Mouse (Mus musculus) small intestine, adult 2 months (tissue): ENCODE results near the gene Plppr2. TPM values are rescaled to one million over a fixed set of nuclear protein-coding genes. Genes with fewer than 3 reads are reported as not detected.

Experiments used
- H3K27ac ChIP-seq: fragments of 200-500 bp; 2 replicates; pipeline ENCODE4 v1.5.1; 2012; ENCODE audit warnings: low read depth, low read length, control low read depth, inconsistent platforms; ENCODE audit not compliant: insufficient read depth
- H3K27me3 ChIP-seq: fragments of 200-500 bp; 2 replicates; pipeline ENCODE4 v1.6.1; 2012; ENCODE audit warnings: mild to moderate bottlenecking, moderate library complexity, low read length, inconsistent platforms; ENCODE audit not compliant: control insufficient read depth, insufficient read depth
- H3K36me3 ChIP-seq: fragments of 200-500 bp; 2 replicates; pipeline ENCODE4 v1.6.1; 2012; ENCODE audit warnings: mild to moderate bottlenecking, low read length, control low read depth, inconsistent platforms; ENCODE audit not compliant: control insufficient read depth, insufficient read depth
- H3K4me1 ChIP-seq: fragments of 200-500 bp; 2 replicates; pipeline ENCODE4 v1.6.1; 2012; ENCODE audit warnings: low read length, inconsistent platforms, mixed read lengths; ENCODE audit not compliant: control insufficient read depth, insufficient read depth, insufficient read length
- H3K4me3 ChIP-seq: fragments of 200-500 bp; 2 replicates; pipeline ENCODE4 v1.5.1; 2012; ENCODE audit warnings: low read depth, mild to moderate bottlenecking, control low read depth, inconsistent platforms, low read length, moderate library complexity
- CTCF ChIP-seq: fragments of 200-500 bp; IDR thresholded peaks from 2 replicates; pipeline ENCODE4 v1.5.1; 2012; ENCODE audit warnings: low read depth, mild to moderate bottlenecking, control low read depth, inconsistent platforms, low read length, moderate library complexity, mixed read lengths; ENCODE audit not compliant: insufficient replicate concordance, insufficient read length; ENCODE audit errors: extremely low read depth
- POLR2A ChIP-seq: fragments of 200-500 bp; IDR thresholded peaks from 2 replicates; pipeline ENCODE4 v1.6.1; 2012; ENCODE audit warnings: low read depth, mild to moderate bottlenecking, control low read depth, inconsistent platforms, low read length, moderate library complexity
- WGBS: fragments of 180-500 bp; shearing (Covaris S2); methylation state at CpG from one replicate; pipeline ENCODE4 v1.1.7; 2018; 5-methylcytosine and 5-hydroxymethylcytosine counted together
- polyA plus RNA-seq: library from polyadenylated mRNA; depleted of rRNA; stranded (reverse); fragments of >200 nt; gene quantifications from 2 replicates; pipeline ENCODE4 v1.2.3, GENCODE M21; 2012; rRNA removed

Plppr2 gene
- polyA plus RNA-seq, 1 experiment, result 5.5 TPM

GRCm38 (mm10) chr9:21989230-21990110 is 52.6 kb downstream of the Plppr2 start, which contains the start of gene Rgl3:
Gene Rgl3, minus strand, starts transcription at chr9:21989446.
- H3K27ac ChIP-seq, result no peak within 1 kb of the TSS
- peak within 1 kb of the TSS; percentile 55 for H3K4me3 ChIP-seq
- H3K27me3 ChIP-seq, result peaks cover 34% of the 10 kb centered on the region
- H3K36me3 ChIP-seq, result no peaks in the 10 kb centered on the region
- H3K4me1 ChIP-seq, result peaks cover 12% of the 10 kb centered on the region
- 3% methylated on average over 41 of the region's 42 CpGs for WGBS
- no peak for TF ChIP-seq CTCF
- no peak for TF ChIP-seq POLR2A

GRCm38 (mm10) chr9:21992227-21992626 is 55.4 kb downstream of the Plppr2 start:
- Histone ChIP-seq H3K27me3 (peaks cover 34% of the 10 kb centered on the region), H3K36me3 (no peaks in the 10 kb centered on the region), H3K27ac (no peak overlapping the region), H3K4me1 (peaks cover 12% of the 10 kb centered on the region), H3K4me3 (no peak overlapping the region)
- WGBS, result 58% methylated on average over 4 of the region's 4 CpGs
- TF ChIP-seq POLR2A (no peak), CTCF (no peak)

- no peaks in the 10 kb centered on the region for H3K36me3 ChIP-seq
- no peak for TF ChIP-seq POLR2A
- TF ChIP-seq CTCF, result no peak
- H3K4me1 ChIP-seq, result no peaks in the 10 kb centered on the region
- no peak overlapping the region for H3K27ac ChIP-seq
- no peaks in the 10 kb centered on the region; the same call in none of the 2 replicates for H3K27me3 ChIP-seq
- WGBS, result 84% methylated on average over 3 of the region's 3 CpGs
- H3K4me3 ChIP-seq, result no peak overlapping the region
Observed at GRCm38 (mm10) chr9:21996178-21996867, 59.5 kb downstream of the Plppr2 start.

Other genes with a start within 250 kb of the Plppr2 start
- gene Ldlr, start 213.6 kb upstream of the Plppr2 start, polyA plus RNA-seq, result 37.2 and 58.9 TPM in 2 replicates
- gene Spc24, start 176.7 kb upstream of the Plppr2 start, polyA plus RNA-seq, result 11.0 and 22.6 TPM in 2 replicates
- gene Kank2, start 138.3 kb upstream of the Plppr2 start, polyA plus RNA-seq, result 23.0 and 24.8 TPM in 2 replicates
- gene Angptl8, start 101.5 kb upstream of the Plppr2 start, polyA plus RNA-seq, result 10.2 and 12.3 TPM in 2 replicates
- gene Dock6, start 84.4 kb upstream of the Plppr2 start, polyA plus RNA-seq, result 36.4 and 73.5 TPM in 2 replicates
- 48.9 and 86.7 TPM in 2 replicates for gene Rab3d, start 18.8 kb upstream of the Plppr2 start, polyA plus RNA-seq
- 0.71 and 1.2 TPM in 2 replicates for gene Ccdc159, start 9.6 kb upstream of the Plppr2 start, polyA plus RNA-seq
- 81.5 and 113 TPM in 2 replicates for gene Tmem205, start 9.5 kb upstream of the Plppr2 start, polyA plus RNA-seq
- gene Swsap1, start 18.7 kb downstream of the Plppr2 start, polyA plus RNA-seq, result 4.7 and 7.1 TPM in 2 replicates
- 0.95 and 2.4 TPM in 2 replicates for gene Epor, start 26.5 kb downstream of the Plppr2 start, polyA plus RNA-seq
- gene Rgl3, start 52.4 kb downstream of the Plppr2 start, polyA plus RNA-seq, result 3.4 and 3.8 TPM in 2 replicates
- 0.05 TPM in 1 of 2 replicates, not detected in the other for gene Ccdc151, start 65.6 kb downstream of the Plppr2 start, polyA plus RNA-seq
- gene Prkcsh, start 65.8 kb downstream of the Plppr2 start, polyA plus RNA-seq, result 82.7 and 169 TPM in 2 replicates
- 0.20 and 0.34 TPM in 2 replicates for gene Elavl3, start 115.0 kb downstream of the Plppr2 start, polyA plus RNA-seq
- not detected in 2 replicates for gene Gm49318, start 134.2 kb downstream of the Plppr2 start, polyA plus RNA-seq
- gene Zfp653, start 134.3 kb downstream of the Plppr2 start, polyA plus RNA-seq, result 6.6 and 13.2 TPM in 2 replicates
- 26.8 and 35.7 TPM in 2 replicates for gene Ecsit, start 148.4 kb downstream of the Plppr2 start, polyA plus RNA-seq
- 166 and 227 TPM in 2 replicates for gene Cnn1, start 162.2 kb downstream of the Plppr2 start, polyA plus RNA-seq
- 108 and 120 TPM in 2 replicates for gene Elof1, start 180.1 kb downstream of the Plppr2 start, polyA plus RNA-seq
- 128 and 203 TPM in 2 replicates for gene Acp5, start 198.7 kb downstream of the Plppr2 start, polyA plus RNA-seq
- 35.4 and 43.1 TPM in 2 replicates for gene Pigyl, start 219.8 kb downstream of the Plppr2 start, polyA plus RNA-seq